Mouse (Mus musculus): ENCODE data around the gene Tmem198.

- TF ChIP-seq CTCF (IDR thresholded peaks at IDR 0.05; ENCODE audit: low read depth) (peak; percentile 70), EP300 (IDR thresholded peaks at IDR 0.05; ENCODE audit: low read depth) (no peak)
Observed at GRCm38 (mm10) chr1:75494878-75495548, 15.7 kb downstream of the Tmem198 start.
